Mouse (Mus musculus): ENCODE measurements around the gene Mrpl21. TPM values are rescaled to one million over a fixed set of nuclear protein-coding genes. Genes with fewer than 3 reads are reported as not detected.

Mrpl21 gene
- total and polyA plus RNA-seq, 3 experiments, result 145 to 159 TPM; not detected in 1

DNA sequence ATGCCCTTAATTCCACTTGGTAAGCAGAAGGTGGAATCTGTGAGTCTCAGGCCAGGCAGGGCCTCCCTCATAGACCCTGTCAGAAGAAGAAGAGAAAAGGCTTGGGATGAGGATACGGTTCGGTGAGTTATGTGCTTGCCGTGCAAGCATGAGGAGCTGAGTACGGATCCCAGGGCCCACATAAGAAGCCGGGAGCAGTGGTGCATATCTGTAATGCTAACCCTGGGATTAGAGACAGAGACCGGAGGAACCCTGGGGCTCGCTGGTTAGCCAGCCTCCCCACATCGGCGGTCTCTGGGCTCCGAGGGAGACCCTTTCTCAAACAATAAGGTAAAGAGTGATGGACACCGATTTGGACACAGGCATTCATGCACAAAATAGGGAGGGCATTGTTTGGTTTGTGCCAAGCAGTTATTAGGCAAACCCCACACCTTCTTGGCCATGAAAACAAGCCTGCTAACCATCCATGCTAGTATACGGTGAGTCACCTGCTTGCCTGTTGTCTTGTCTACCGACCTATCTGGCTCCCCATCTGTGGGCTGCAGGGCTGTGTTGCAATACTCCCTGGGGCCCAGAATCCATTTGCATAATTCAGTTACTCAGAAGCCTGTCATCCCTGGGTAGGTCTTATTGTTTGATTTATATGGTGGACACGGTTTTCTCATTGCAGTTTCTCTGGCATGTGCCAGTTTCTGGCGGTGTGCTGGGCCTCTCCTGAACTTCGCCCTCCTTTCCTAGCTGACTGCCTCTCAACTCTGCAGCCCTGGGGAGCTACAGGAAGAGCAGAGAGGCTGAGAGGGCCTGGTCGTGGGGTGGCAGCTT lies 51.2 kb downstream of the Mrpl21 start (continued):
- TF ChIP-seq HCFC1 (IDR thresholded peaks at IDR 0.05; ENCODE audit: low read depth, low read length) (no peak), TAL1 (IDR thresholded peaks at IDR 0.05; ENCODE audit: low read length) (peak; percentile 85), POLR2AphosphoS2 (IDR thresholded peaks at IDR 0.05; ENCODE audit: low read length) (no peak), CTCF (IDR thresholded peaks at IDR 0.05 in 2 of 3, conservative IDR thresholded peaks at IDR 0.05 in 1 of 3; ENCODE audit: control insufficient read depth in 1 of 3, insufficient read depth in 1 of 3, low read depth in 2 of 3, low read length in 3 of 3, poor library complexity in 1 of 3, severe bottlenecking in 1 of 3) (no peak)

DNA sequence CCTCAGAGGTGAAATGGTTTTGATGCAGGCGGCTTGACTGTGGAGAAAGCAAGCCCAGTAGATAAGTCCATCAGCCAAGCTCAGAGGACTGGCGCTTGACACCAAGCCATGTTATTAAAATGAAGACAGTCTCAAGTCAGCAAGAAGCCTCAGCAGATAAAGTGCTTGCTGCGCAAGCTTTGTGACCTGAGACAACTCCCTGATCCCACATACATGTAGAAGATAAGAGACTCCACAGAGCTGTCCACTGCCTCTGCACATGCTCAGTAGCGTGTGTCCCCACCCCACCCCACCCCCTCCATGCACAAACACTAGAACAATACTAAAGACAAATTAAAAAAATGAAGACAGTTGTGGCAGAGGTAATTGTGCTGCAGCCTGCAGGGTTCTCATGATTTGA lies 51.8 kb downstream of the Mrpl21 start:
- Histone ChIP-seq H3K4me3 (ENCODE audit: control insufficient read depth in 1 of 2, insufficient read depth in 1 of 2, low read depth in 2 of 2, low read length in 2 of 2) (0 out of 4 replicates have a peak overlapping the region, but pooled peaks have one; percentile 1 to 24), H3K9ac (ENCODE audit: control insufficient read depth, low read depth, low read length, poor library complexity, severe bottlenecking) (peak overlapping the region; percentile 23), H3K9me3 (replicated peaks; ENCODE audit: insufficient read depth, low read length) (no peaks in the 10 kb centered on the region), H3K27ac (ENCODE audit: control insufficient read depth, low read depth, low read length) (peak overlapping the region; percentile 92), H3K79me2 (ENCODE audit: control insufficient read depth, insufficient read depth, low read length, poor library complexity) (no peaks in the 10 kb centered on the region), H3K36me3 (ENCODE audit: control insufficient read depth in 1 of 2, insufficient read depth in 2 of 2, low read length in 2 of 2) (peaks cover 0 to 22% of the 10 kb centered on the region in 2 experiments; a peak in 2 of 4 replicates), H3K27me3 (ENCODE audit: control insufficient read depth in 1 of 2, insufficient read depth in 2 of 2, low read length in 2 of 2) (no peaks in the 10 kb centered on the region), H3K4me1 (ENCODE audit: control insufficient read depth in 1 of 2, insufficient read depth in 2 of 2, low read length in 2 of 2) (peaks cover 10 to 23% of the 10 kb centered on the region in 2 experiments)
- peak; percentile 66 for DNase-seq (ENCODE audit: low read depth, low spot score)
- peak; percentile 27; the same call in 1 of the 2 replicates for TF ChIP-seq ETS1 (IDR thresholded peaks at IDR 0.05; ENCODE audit: low read depth, low read length)
- no peak for TF ChIP-seq MAX (IDR thresholded peaks at IDR 0.05; ENCODE audit: low read length)
- peak; percentile 69 for TF ChIP-seq NRF1 (IDR thresholded peaks at IDR 0.05; ENCODE audit: insufficient read depth, low read depth, low read length, poor library complexity, severe bottlenecking)
- TF ChIP-seq MYB (IDR thresholded peaks at IDR 0.05; ENCODE audit: low read depth, low read length), result no peak
- TF ChIP-seq RCOR1 (IDR thresholded peaks at IDR 0.05; ENCODE audit: low read depth, low read length), result no peak
- TF ChIP-seq GATA1 (IDR thresholded peaks at IDR 0.05; ENCODE audit: low read depth, low read length), result peak; percentile 52; the same call in 1 of the 2 replicates

DNA sequence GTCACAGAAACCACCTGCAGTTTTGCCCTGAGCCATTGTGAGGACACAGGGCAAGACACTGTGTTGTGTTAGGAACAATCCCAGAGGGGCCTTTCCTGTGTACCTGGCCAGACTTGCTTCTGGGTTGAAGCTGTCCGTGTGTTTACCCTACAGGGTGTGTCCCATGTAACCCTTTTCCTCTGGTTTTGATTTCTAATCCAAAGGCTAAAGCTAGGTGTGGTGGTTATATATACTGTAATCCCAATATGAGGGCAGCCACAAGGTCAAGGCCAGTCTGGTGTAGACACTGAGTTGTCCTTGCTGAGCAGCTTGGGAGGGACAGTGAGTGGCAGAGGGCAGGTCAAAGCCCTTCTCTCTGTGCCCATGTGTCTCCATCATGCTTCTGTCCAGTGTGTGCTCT lies 53.2 kb downstream of the Mrpl21 start:
- no peaks in the 10 kb centered on the region for H3K9me3 ChIP-seq (replicated peaks; ENCODE audit: insufficient read depth, low read length)
- peaks cover 0 to 22% of the 10 kb centered on the region in 2 experiments; a peak in 2 of 4 replicates for H3K36me3 ChIP-seq (ENCODE audit: control insufficient read depth in 1 of 2, insufficient read depth in 2 of 2, low read length in 2 of 2)
- no peak for DNase-seq (ENCODE audit: low read depth, low spot score)
- H3K4me3 ChIP-seq (ENCODE audit: control insufficient read depth in 1 of 2, insufficient read depth in 1 of 2, low read depth in 2 of 2, low read length in 2 of 2), result no peak overlapping the region
- no peaks in the 10 kb centered on the region for H3K27me3 ChIP-seq (ENCODE audit: control insufficient read depth in 1 of 2, insufficient read depth in 2 of 2, low read length in 2 of 2)
- H3K27ac ChIP-seq (ENCODE audit: control insufficient read depth, low read depth, low read length), result no peak overlapping the region
- no peaks in the 10 kb centered on the region for H3K79me2 ChIP-seq (ENCODE audit: control insufficient read depth, insufficient read depth, low read length, poor library complexity)
- H3K4me1 ChIP-seq (ENCODE audit: control insufficient read depth in 1 of 2, insufficient read depth in 2 of 2, low read length in 2 of 2), result peaks cover 10 to 23% of the 10 kb centered on the region in 2 experiments
- TF ChIP-seq TBP (IDR thresholded peaks at IDR 0.05; ENCODE audit: low read depth, low read length), result no peak
- no peak for TF ChIP-seq CHD2 (IDR thresholded peaks at IDR 0.05; ENCODE audit: low read length)
- TF ChIP-seq TCF12 (IDR thresholded peaks at IDR 0.05; ENCODE audit: low read depth, low read length), result no peak
- no peak for TF ChIP-seq ZC3H11A (IDR thresholded peaks at IDR 0.05; ENCODE audit: low read depth, low read length)
- no peak for TF ChIP-seq MYB (IDR thresholded peaks at IDR 0.05; ENCODE audit: low read depth, low read length)
- no peak for TF ChIP-seq USF1 (IDR thresholded peaks at IDR 0.05; ENCODE audit: low read depth, low read length)
- TF ChIP-seq MEF2A (IDR thresholded peaks at IDR 0.05; ENCODE audit: extremely low read depth, insufficient replicate concordance, low read depth, low read length, poor library complexity, severe bottlenecking), result no peak
- TF ChIP-seq EP300 (IDR thresholded peaks at IDR 0.05; ENCODE audit: low read depth in 1 of 2, low read length in 2 of 2), result no peak
- TF ChIP-seq ZNF384 (IDR thresholded peaks at IDR 0.05; ENCODE audit: low read depth, low read length), result no peak
- no peak for TF ChIP-seq RAD21 (IDR thresholded peaks at IDR 0.05; ENCODE audit: low read depth, low read length)
- no peak for TF ChIP-seq USF2 (IDR thresholded peaks at IDR 0.05; ENCODE audit: borderline replicate concordance in 1 of 2, insufficient read depth in 1 of 2, low read depth in 1 of 2, low read length in 2 of 2)
- no peak overlapping the region for H3K9ac ChIP-seq (ENCODE audit: control insufficient read depth, low read depth, low read length, poor library complexity, severe bottlenecking)
